Mouse (Mus musculus) erythroblast, embryonic 14.5 days (primary cell): ENCODE measurements around the gene Tex101. TPM values are rescaled to one million over a fixed set of nuclear protein-coding genes. Genes with fewer than 3 reads are reported as not detected.

Experiments used
- H3K27me3 ChIP-seq: 2 replicates; pipeline ENCODE4 v1.6.1; 2012; ENCODE audit warnings: inconsistent platforms; ENCODE audit not compliant: control insufficient read depth
- H3K36me3 ChIP-seq: 2 replicates; pipeline ENCODE4 v1.6.1; 2012; ENCODE audit warnings: mild to moderate bottlenecking, inconsistent platforms; ENCODE audit not compliant: control insufficient read depth
- H3K4me1 ChIP-seq: 2 replicates; pipeline ENCODE4 v1.6.1; 2012; ENCODE audit warnings: inconsistent platforms; ENCODE audit not compliant: control insufficient read depth
- H3K4me3 ChIP-seq: replicated peaks from 2 replicates; pipeline ENCODE3; 2012; ENCODE audit warnings: moderate library complexity, mild to moderate bottlenecking, inconsistent platforms
- H3K9me3 ChIP-seq: 2 replicates; pipeline ENCODE4 v1.6.1; 2012; ENCODE audit warnings: low read length, inconsistent platforms, mixed read lengths; ENCODE audit not compliant: control insufficient read depth
- GATA1 ChIP-seq: IDR thresholded peaks from 2 replicates; pipeline ENCODE4 v1.6.1; 2012; ENCODE audit warnings: low read length, inconsistent platforms, mixed read lengths
- TAL1 ChIP-seq: IDR thresholded peaks from 3 replicates; pipeline ENCODE4 v1.6.1; 2012; ENCODE audit warnings: low read length, inconsistent platforms, mixed read lengths
- polyA plus RNA-seq: library from polyadenylated mRNA; stranded (reverse); fragments of >175 nt; gene quantifications from 2 replicates; pipeline ENCODE4 v1.2.3, GENCODE M21; 2012

The Tex101 gene
- polyA plus RNA-seq, 1 experiment, result not detected

- H3K4me3 ChIP-seq, result no peak overlapping the region
Measured at GRCm38 (mm10) chr7:24662575-24662974, 13.9 kb downstream of the Tex101 start.

DNA sequence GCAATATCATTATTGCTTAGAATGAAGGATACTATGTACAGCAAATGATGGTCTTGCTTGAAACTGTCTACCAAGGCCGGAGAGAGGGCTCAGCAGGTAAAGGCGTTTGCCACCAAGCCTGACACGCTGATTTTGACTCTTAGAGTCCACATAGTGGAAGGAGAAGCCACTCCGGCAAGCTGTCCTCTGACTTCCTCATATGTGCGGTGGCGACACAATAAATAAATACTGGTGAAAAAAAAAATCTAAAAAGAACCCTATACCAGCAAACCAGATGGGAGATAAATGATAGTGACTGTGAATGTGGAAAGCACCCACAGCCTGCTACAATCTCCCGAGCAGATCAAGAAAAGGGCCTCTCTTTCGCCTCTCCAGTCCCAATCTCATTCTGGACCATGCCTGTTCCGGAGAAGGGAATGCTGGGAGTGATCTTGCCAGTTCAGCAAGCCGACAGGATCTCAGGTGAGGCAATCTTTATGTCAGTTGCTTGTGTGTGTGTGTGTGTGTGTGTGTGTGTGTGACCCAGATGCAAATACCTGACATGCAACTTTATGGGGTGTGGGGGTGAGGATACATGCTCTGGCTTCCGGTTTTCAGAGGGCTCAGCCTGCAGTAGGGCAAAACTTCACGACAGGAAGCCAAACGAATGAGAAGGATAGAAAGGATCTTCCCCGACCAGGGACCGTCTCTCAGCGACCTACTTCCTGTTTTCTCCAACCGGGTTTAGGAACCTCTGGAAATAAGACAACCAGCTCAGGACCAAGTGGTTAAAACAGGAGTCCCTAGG is 15.2 kb downstream of the Tex101 start:
- Histone ChIP-seq H3K36me3 (no peaks in the 10 kb centered on the region), H3K4me1 (no peaks in the 10 kb centered on the region), H3K27me3 (no peaks in the 10 kb centered on the region), H3K4me3 (no peak overlapping the region), H3K9me3 (no peaks in the 10 kb centered on the region)
- TF ChIP-seq TAL1 (no peak), GATA1 (no peak)

More at GRCm38 (mm10) chr7:24662575-24662974, 13.9 kb downstream of the Tex101 start:
- no peaks in the 10 kb centered on the region for H3K9me3 ChIP-seq
- TF ChIP-seq TAL1, result no peak
- TF ChIP-seq GATA1, result no peak
- no peaks in the 10 kb centered on the region for H3K27me3 ChIP-seq
- H3K4me1 ChIP-seq, result no peaks in the 10 kb centered on the region
- no peaks in the 10 kb centered on the region for H3K36me3 ChIP-seq

- no peaks in the 10 kb centered on the region for H3K4me1 ChIP-seq
Measured at GRCm38 (mm10) chr7:24659737-24660357, 16.6 kb downstream of the Tex101 start.

DNA sequence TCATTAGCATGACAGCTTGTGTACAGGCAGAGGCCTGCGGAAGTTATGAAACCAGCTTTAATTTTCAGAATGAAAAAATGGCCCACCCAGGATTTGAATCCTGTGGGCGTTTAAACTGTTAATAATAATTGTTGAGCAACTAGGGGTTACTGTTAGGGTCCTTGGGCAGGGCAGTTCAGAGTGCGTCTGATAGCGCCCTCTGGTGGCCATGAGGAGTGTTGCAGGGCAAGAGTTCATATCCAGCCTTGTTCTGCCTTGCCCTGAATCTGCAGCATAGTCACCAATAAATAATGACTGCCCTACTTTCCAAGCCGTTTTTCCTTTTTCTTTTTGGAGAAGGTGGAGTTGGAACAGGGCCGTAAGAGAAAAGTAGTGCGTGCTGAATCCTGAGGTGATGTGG is 22.8 kb downstream of the Tex101 start:
- no peaks in the 10 kb centered on the region for H3K9me3 ChIP-seq
- H3K27me3 ChIP-seq, result no peaks in the 10 kb centered on the region
- no peaks in the 10 kb centered on the region for H3K36me3 ChIP-seq
- no peak for TF ChIP-seq TAL1
- no peak for TF ChIP-seq GATA1
- H3K4me1 ChIP-seq, result no peaks in the 10 kb centered on the region
- no peak overlapping the region for H3K4me3 ChIP-seq

More at GRCm38 (mm10) chr7:24659737-24660357, 16.6 kb downstream of the Tex101 start:
- no peak for TF ChIP-seq GATA1
- no peak for TF ChIP-seq TAL1
- Histone ChIP-seq H3K36me3 (no peaks in the 10 kb centered on the region), H3K27me3 (no peaks in the 10 kb centered on the region), H3K4me3 (no peak overlapping the region), H3K9me3 (no peaks in the 10 kb centered on the region)

DNA sequence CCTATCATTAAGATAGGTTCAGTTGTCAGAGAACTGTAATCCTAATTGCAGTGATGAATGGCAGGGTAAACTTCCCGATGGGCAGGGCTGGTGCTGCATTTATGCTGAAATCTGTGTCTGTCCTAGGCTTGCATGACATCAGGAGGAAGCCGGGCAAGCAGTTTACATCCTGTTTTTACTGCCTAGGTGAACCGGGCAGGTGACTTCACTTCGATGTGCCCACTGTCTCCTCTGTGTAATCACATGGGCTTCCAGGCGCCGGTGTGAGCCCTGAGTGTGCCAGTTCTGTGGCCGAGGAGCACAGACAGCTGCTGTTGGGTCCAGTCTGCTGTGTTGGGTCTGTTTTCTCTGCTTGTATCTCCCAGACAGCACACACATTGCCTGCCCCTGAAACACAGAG is 30.0 kb downstream of the Tex101 start:
- Histone ChIP-seq H3K4me3 (no peak overlapping the region), H3K27me3 (peaks cover 2% of the 10 kb centered on the region; the same call in 1 of the 2 replicates), H3K36me3 (no peaks in the 10 kb centered on the region), H3K4me1 (no peaks in the 10 kb centered on the region), H3K9me3 (no peaks in the 10 kb centered on the region)
- TF ChIP-seq TAL1 (no peak), GATA1 (no peak)

DNA sequence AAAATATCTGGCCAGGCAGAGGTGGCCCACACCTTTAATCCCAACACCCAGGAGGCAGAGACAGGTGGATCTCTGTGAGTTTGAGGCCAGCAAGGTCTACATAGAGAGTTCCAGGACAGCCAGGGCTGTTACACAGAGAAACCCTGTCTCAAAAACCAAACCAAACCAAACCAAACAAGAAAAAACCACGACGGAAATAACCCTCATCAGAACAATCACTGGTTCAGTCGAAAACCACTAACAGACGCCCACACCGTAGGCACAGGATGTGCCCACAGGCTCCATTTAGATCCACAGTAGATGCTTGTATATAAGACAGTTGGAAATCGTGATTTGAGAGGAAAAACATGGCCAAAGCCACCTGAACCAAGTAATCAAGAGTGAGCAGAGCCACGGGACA is 31.5 kb downstream of the Tex101 start:
- TF ChIP-seq TAL1 (no peak), GATA1 (no peak)
- no peaks in the 10 kb centered on the region for H3K36me3 ChIP-seq
- no peaks in the 10 kb centered on the region for H3K9me3 ChIP-seq
- H3K4me3 ChIP-seq, result no peak overlapping the region
- no peaks in the 10 kb centered on the region for H3K4me1 ChIP-seq
- H3K27me3 ChIP-seq, result peaks cover 10% of the 10 kb centered on the region

GRCm38 (mm10) chr7:24644492-24644891 is 32.0 kb downstream of the Tex101 start:
- Histone ChIP-seq H3K36me3 (no peaks in the 10 kb centered on the region), H3K27me3 (peaks cover 15% of the 10 kb centered on the region), H3K9me3 (no peaks in the 10 kb centered on the region), H3K4me3 (no peak overlapping the region), H3K4me1 (no peaks in the 10 kb centered on the region)
- TF ChIP-seq TAL1 (no peak), GATA1 (no peak)

- no peak overlapping the region for H3K4me3 ChIP-seq
- TF ChIP-seq GATA1 (no peak), TAL1 (no peak)
- H3K36me3 ChIP-seq, result no peaks in the 10 kb centered on the region
- peaks cover 14% of the 10 kb centered on the region for H3K4me1 ChIP-seq
- peaks cover 35% of the 10 kb centered on the region for H3K27me3 ChIP-seq
- no peaks in the 10 kb centered on the region for H3K9me3 ChIP-seq
Measured at GRCm38 (mm10) chr7:24642491-24642890, 34.0 kb downstream of the Tex101 start.

- TF ChIP-seq GATA1 (no peak), TAL1 (no peak)
- Histone ChIP-seq H3K9me3 (no peaks in the 10 kb centered on the region), H3K36me3 (no peaks in the 10 kb centered on the region), H3K27me3 (peaks cover 51% of the 10 kb centered on the region), H3K4me1 (peaks cover 16% of the 10 kb centered on the region), H3K4me3 (no peak overlapping the region)
Measured at GRCm38 (mm10) chr7:24640450-24640849, 36.0 kb downstream of the Tex101 start.
